Mouse (Mus musculus) heart, postnatal 25 days (tissue): ENCODE data around the gene Fgfr2. TPM values are rescaled to one million over a fixed set of nuclear protein-coding genes. Genes with fewer than 3 reads are reported as not detected.

ENCODE experiments used
- DNase-seq: peaks from one replicate; pipeline ENCODE4 v3.0.0; 2022; ENCODE audit warnings: low spot score
- intact Hi-C: fragments of 180-260 bp; cut with DNase I; formaldehyde crosslinking; loops from one replicate; pipeline ENCODE4 v1.15.1; 2025
- total RNA-seq, 2 experiments: library from RNA; stranded (reverse); gene quantifications; 2 replicates each; pipeline ENCODE4 v1.2.3; 2021

Gene Fgfr2
- total RNA-seq, 2 experiments from 2014 or later = 1.7 to 1.8 TPM

GRCm38 (mm10) chr7:130750752-130751490 lies 2372.2 kb downstream of the Fgfr2 start:
- no peak for DNase-seq
- intact Hi-C loops = no loop called here

- intact Hi-C loops = loop anchor here (5.0 kb wide), 1 partner anchor 72 kb away; no protein-coding TSS in a partner anchor
- no peak for DNase-seq
Observed at GRCm38 (mm10) chr7:130749165-130749564, 2374.0 kb downstream of the Fgfr2 start.

DNA sequence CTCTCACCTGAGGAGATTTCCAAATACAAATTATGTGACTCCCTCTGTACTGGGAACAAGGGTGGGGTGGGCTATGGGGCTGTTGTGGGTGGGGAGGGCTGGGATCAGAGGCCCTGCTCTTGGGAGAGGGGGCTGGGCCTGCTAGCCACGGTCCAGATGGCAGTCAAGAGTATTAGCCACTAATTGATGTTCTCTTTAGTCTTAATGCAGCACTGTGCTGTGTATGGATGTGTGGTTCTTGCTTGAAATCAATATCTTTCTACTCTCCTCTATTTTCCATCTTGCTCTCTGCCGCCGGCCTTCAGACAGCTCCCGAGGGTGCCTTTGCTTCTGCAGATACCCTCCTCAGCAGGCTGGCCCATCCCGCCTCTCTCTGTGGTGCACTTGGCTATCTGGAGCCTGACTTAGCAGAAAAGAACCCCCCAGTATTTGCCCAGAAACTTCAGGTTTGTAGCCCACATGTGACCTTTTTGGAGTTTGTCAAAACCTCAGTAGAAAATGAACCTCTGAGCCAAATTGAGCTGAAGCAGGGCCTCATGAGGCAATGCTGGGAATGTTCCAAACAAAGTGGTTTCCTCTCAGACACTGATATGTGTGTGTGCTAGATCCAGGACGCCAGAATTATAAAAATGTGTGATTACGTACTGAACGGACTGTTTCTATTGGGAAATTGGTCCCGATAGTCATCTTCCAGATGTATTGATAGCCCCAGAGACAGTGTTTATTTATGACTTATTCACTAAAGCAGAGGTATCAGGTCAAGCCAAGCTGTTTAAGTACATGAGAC lies 2379.7 kb downstream of the Fgfr2 start:
- intact Hi-C loops = loop anchor here (5.0 kb wide), 1 partner anchor 211 kb away; no protein-coding TSS in a partner anchor
- DNase-seq = no peak

- DNase-seq = no peak
- intact Hi-C loops = loop anchor here (2.0 to 5.0 kb wide), 2 partner anchors 22 to 209 kb away; no protein-coding TSS in a partner anchor
Observed at GRCm38 (mm10) chr7:130741099-130741498, 2382.1 kb downstream of the Fgfr2 start.

DNA sequence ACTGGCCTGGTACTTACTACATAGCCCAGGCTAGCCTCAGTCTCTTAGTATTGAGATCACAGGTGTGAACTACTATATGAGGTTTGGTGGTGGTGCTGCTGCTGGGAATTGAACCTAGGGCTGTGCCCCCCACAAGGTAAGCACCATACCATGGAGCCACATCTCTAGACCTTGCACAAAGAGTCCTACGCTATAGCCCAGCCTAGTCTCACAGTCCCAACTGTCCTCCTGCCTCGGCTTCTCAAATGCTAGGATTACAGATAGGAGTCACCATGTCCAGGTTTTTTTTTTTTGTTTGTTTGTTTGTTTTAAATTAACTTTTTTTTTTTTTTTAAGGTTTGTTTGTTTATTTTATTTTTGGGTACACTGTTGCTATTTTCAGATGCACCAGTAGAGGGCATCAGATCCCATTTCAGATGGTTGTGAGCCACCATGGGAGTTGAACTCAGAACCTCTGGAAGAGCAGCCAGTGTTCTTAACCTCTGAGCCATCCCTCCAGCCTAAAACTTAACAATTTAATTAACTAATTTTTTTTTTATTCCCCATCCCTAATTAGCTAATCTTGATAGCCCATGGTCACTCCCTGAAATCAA lies 2388.9 kb downstream of the Fgfr2 start:
- intact Hi-C loops = no loop called here
- DNase-seq = no peak

DNA sequence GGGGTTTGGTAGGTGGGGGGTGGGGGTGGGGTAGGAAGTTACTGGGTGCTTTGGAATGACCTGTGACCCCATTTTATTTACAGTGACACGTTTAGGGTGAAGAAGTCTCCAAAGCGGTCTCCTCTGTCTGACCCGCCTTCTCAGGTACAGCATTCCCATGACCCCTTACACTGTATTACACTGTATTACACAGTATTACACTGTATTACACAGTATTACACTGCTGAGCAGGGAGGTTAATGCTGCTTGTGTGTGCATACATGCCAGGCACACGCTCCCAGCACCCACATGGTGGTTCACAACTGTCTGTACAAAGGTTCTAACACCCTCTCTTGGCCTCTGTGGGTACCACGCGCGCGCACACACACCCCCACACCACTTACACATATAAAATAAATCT lies 2389.7 kb downstream of the Fgfr2 start:
- DNase-seq = no peak
- intact Hi-C loops = no loop called here

GRCm38 (mm10) chr7:130732908-130733307 lies 2390.2 kb downstream of the Fgfr2 start:
- no peak for DNase-seq
- intact Hi-C loops = no loop called here

GRCm38 (mm10) chr7:130731792-130732191 lies 2391.4 kb downstream of the Fgfr2 start:
- intact Hi-C loops = no loop called here

GRCm38 (mm10) chr7:130727560-130727959 lies 2395.6 kb downstream of the Fgfr2 start:
- no peak for DNase-seq
- intact Hi-C loops = no loop called here

More at GRCm38 (mm10) chr7:130731792-130732191, 2391.4 kb downstream of the Fgfr2 start:
- no peak for DNase-seq

DNA sequence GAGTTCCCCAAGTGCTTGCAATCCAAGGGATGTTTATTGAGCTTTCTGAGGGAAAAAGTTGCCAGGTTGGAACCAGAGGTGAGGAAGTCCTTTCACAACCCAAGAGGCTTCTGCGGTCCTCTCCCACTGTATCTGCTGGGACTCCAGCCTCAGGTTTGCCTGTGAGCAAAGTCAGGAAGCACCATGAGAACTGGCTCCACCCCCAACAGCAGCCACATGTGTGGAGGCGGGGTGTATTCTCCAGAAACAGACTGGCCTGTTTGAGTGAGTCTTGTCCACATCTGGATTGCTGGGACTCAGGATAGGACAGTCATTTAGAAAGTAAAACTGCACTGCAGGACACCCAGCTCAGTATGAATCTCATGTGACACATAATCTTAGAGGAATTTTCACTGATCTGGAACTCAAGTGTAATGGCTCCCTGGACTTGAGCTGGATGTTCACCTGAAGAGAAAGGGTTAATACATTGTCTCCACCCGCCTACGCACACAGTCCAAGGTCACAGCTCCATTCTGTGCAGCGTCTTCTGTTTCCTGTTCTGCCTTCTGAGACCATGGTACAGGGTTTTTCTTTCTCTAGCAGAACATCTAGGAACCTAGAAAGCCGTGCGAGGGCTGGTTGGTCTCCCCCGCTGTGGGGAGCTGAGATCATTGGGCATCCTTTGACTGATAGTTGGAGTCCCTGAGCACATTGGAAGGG lies 2396.3 kb downstream of the Fgfr2 start:
- no peak for DNase-seq
- intact Hi-C loops = no loop called here

DNA sequence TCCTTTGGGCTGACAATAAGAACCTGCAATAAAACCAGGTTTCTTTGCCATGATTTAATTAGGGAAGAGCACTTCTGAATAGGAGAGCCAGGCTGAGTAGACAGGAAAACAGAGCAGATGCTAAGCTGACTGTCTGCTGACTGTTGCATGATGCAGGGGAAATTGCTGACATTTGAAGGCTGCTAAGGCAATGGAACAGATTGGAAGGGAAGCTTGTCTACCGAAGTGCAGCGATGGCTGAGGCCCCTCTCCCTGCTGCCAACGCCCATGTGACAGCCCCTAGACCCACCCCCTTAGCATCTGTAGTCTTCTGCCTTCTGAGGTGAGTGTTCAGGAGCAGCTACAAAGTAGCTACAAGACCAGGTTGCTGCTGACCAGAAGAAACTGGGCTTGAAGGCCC lies 2397.0 kb downstream of the Fgfr2 start:
- DNase-seq = no peak
- intact Hi-C loops = no loop called here

DNA sequence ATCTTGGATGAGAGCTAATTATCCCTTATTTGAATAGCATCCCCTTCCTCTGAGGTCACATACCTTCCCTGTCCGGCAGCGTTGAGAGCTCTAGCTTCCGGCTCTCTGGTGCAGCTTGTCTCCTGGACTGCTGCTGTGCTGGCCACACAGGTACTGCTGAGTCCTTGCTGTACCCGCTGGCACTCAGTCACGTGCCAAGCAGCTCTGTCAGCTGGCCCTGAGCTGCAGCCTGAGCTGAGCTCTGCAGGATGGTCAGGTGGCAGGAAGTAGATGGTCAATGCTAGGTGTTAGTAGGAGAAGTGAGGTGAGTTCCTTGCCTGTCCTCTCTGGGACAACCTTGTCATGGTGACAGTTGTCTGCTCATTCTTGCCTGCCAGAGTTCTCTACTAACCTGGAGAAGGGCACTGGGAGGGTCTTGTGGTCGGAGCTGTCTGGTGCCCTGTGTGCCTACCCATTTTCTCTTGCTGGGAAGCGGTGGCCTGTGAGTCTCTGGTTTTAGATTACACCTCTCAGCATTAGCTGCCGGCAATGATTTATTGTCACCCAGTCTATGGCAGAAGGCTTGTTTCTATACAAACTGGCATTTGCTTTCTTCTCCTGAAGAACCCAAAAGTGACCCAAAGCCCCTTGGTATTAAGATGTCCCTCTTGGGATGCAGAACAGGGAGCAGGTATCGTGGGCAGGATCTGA lies 2402.4 kb downstream of the Fgfr2 start:
- DNase-seq = no peak
- intact Hi-C loops = no loop called here

DNA sequence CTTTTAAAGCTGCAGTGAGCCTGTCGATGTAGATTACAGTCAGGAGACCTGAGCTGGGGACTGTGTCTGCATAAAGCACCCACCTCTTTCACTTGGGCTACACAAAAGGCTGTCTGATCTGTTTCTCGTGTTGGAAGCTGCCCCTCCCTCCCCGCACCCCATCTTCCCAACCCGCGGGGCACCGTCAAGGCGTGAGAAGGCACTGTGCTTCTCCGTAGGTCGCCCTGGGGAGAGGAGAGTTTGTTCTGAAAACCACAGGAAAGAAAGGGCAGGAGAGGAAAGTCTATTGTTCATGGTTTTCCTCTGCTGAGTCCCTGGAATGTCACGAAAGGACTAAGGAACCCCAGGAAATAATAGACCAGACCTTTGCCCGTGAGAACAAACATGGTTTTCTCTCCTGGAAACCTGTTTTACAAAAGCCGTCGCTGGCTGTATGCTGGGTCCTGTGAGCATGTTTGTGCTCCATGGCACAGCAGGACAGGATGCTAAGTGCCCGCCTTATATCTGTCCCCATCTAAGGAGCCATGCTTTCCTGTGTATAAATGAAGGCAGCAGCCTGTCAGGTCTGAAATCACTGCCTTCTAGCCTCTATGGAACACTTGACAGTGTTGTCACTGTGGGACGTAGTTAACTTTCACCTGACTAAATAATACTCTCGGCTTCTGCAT lies 2403.1 kb downstream of the Fgfr2 start:
- intact Hi-C loops = no loop called here
- DNase-seq = no peak

GRCm38 (mm10) chr7:130716989-130717388 lies 2406.2 kb downstream of the Fgfr2 start:
- intact Hi-C loops = no loop called here
- no peak for DNase-seq

DNA sequence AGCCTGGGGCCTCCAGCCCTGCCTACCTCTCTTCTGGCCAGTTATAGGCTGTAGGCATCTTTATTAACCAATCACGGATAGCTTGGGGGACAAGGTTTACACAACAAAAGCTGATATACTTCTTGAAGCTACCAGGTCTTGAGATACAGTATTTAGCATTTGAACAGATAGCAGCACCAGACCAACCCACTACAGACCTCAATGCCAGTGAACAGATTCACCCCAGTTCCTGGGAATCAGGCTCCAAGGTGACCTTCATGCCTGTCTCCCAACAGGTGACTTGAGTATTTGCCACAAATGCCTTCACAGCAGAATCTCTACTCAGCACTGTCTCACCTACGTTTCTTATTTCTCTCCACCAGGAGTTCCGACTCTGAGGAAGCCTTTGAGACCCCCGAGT lies 2406.8 kb downstream of the Fgfr2 start:
- no peak for DNase-seq
- intact Hi-C loops = no loop called here

DNA sequence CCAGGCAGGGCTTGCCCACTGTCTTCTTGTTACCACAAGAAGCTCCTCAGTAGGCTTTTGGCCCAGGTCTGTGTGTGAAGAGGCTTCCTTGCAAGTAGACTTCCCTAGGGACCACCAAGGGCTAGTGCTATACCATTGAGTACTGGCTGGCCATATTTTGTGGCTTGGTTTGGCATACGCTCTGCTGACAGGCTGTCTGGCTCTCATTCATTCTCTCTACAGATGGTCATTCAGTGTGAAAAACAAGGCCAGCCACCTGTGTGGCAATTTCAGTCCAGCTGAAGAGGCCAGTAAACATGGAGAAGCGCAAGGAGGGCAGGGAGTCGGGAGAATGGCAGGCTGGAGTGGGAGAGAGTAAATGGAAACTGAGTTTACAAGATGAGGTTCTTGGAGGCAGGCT lies 2407.7 kb downstream of the Fgfr2 start:
- intact Hi-C loops = no loop called here

DNA sequence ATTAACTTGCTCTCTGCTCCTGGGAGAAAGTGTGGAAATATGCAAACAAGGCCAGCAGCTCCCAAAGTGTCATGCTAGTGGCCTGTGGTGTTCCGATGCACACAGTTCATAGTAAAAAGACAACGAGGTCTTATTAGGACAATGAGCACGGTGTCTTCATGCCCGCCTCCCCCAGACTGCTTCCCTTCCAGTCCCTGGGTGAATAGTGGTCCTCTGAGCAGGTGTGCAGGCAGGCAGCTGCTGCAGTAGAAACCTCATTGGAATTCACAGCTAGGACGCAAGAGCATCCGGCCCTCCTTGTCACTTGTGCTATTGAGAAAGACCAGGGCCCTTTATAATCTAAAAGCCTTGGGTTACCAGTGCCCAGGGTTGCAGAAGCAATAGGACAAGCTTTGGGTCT lies 2409.8 kb downstream of the Fgfr2 start:
- intact Hi-C loops = no loop called here
- DNase-seq = no peak

More for the DNA sequence above, 2407.7 kb downstream of the Fgfr2 start:
- DNase-seq = no peak

DNA sequence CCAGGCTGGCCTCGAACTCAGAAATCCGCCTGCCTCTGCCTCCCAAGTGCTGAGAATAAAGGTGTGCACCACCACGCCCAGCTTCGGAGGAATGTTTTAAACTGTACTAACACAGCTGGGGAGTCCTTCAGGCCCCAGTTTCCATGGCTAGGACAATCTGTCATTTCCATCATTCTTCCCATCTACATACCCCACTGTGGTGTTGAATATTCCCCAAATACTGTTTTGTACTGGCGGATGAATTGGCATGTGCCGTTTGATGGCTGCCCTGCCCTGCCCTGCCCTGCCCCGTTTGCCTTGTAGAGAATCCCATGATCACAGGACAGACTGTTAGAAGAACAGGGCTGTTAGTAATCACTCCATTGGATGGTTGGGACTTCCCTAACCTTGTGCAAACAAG lies 2411.3 kb downstream of the Fgfr2 start:
- intact Hi-C loops = no loop called here
- no peak for DNase-seq
